Mouse (Mus musculus): Measurements from ENCODE around the gene Cacna2d3. TPM values are rescaled to one million over a fixed set of nuclear protein-coding genes. Genes with fewer than 3 reads are reported as not detected.
A peak's percentile ranks its signal among the peaks of the same experiment; 100 is the strongest.

Gene Cacna2d3
- total RNA-seq (2021) = 100 to 1,000 TPM; 115 to 117 TPM
- long read RNA-seq, experiment 1, partial matches to known transcripts = 11 of 17 reads
- long read RNA-seq, experiment 1, other reads (novel, unspliced or antisense) = 6 of 17 reads
- long read RNA-seq, experiment 2, partial matches to known transcripts = 8 of 13 reads
- long read RNA-seq, experiment 2, other reads (novel, unspliced or antisense) = 5 of 13 reads

DNA sequence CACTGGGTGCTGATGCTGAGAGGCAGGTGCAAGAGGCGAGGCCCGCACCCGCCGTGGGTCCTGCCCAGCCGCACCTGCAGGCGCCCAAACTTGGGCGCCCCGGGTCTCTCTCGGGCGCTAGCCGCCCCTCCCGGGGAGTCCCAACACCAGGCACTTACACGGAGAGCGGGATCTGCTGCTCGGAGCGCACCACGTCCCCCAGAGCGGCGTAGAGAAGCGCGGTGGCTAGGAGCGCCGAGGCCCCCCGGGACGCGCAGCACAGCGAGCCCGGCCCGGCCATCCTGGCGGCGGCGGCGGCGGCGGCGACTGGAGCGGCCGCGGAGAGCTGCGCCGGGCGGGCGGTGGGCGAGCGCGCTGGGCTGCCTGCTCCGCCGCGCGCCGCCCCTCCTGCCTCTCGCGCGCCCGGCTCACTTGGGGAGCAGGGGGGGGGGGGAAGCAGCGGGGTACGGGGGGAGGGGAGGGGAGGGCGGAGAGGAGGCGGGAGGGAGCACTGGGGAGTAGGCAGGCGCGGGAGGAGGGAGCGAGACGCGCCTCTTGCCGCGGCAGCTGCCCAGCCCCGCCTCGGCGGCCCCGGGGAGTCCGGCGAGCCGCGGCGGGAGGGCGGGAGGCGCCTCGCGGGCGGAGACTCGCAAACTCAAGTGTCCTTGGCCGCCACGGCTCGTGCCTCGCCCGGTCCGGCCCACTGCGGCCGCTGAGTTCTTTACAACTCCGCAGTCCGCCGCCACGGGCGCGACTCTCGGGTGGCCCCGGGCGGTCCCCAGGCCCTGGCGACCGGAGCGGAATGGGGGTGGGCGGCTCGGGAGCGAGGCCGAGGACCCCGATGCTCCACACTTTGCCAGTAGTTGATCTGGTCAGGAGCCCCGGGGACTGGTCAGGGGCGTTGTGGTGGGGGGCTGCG lies at the start of gene Cacna2d3:
TSS of gene Cacna2d3 (minus strand) at position 377 of the 898 bp plus-strand sequence.
- DNase-seq (ENCODE audit: low spot score in 2 of 2) = peak; percentile 62 to 64

DNA sequence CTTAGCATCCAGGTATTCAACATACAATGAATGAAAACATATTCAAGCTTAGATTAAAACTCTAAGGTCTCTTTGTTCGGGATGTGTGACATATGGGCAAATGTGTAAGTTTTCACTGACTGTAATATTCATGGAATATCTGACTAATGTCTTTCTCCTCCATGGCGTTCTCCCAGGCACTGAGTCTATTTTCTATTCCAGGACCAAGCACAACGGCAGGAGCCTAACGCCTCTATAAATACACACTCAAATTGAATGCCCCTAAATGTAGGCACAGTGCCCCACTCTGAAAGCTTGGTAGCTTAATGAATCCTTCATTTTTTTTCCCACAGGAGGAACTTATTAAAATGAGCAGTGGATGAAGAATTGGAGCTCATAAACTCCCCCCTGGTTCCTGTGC lies 47.8 kb upstream of the Cacna2d3 start:
- no peak for DNase-seq (ENCODE audit: low spot score in 2 of 2)

DNA sequence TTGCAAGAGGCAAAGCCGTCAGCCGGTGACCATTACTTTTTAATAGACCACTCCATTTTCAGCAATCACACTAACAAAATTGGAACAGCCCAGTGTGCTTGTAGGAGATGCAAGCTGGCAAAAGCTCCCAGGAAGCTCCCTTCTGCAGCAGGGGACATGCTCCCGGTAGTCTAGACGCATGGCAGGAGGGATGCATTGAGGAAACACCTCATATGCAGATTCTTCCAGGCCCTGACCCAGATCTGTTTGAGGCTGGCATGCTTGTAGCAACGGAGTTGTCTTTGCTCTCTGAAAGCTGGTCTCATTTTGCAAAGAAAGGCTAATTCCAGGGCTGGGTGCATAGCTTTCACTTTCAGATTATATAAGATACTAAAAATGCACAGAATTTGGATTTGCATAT lies 31.2 kb upstream of the Cacna2d3 start:
- no peak for DNase-seq (ENCODE audit: low spot score in 2 of 2)

DNA sequence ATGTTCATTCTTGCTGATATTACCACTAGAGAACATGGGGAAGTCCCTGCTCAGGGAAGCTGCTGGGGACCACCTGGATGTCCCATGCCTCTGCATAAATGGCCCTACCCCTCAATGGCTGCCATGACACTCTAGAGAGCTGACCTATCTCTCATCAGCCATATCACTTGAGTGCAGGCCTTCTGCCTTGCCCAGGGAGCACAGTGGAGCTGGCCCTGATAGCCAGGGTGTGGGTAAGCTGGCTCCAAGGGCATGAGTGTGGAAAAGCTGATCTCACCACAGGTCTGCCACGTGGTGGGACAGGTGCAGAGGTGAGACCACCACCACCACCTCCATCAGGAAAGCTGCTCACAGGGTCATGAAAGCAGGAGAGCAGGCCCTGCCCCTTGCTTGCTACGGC lies 17.1 kb upstream of the Cacna2d3 start:
- no peak for DNase-seq (ENCODE audit: low spot score in 2 of 2)

DNA sequence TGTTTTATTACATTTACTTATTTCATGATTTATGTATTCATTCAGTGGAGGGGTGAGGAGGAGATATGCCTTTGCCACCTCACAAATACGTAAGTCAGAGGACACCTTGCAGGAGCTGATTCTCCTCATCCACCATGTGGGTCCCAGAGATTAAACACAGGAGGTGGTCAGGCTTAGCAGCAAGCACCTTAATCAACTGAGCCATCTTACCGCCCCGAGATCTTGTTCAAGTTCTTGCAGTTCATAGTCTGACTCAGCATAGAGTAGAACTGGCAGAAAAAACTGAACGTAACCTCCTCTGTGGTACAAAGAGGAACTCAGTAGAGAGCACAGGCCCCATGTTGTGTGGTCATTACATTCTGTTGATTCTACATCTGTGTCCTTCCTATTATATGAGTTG lies 8.6 kb upstream of the Cacna2d3 start:
- no peak for DNase-seq (ENCODE audit: low spot score in 2 of 2)

DNA sequence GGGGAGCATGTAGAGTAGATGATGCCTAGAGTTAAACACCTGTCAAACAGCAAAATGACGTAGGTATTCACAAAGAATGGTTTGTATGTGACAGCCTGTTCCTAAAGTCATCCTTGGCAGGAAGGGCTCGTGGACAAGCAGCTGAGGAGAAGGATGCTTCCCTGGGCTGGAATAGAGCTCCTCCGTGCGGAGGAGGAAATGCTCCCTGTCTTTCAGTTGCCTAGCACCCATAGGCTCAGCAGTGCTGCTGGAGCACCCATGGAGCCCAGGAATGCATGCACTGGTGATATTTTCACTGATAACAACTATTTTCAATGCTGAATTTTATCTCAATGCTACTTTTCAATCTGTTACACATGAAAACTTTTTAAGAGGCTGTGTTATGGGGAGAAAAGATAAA lies 7.3 kb upstream of the Cacna2d3 start:
- DNase-seq (ENCODE audit: low spot score in 2 of 2) = no peak

DNA sequence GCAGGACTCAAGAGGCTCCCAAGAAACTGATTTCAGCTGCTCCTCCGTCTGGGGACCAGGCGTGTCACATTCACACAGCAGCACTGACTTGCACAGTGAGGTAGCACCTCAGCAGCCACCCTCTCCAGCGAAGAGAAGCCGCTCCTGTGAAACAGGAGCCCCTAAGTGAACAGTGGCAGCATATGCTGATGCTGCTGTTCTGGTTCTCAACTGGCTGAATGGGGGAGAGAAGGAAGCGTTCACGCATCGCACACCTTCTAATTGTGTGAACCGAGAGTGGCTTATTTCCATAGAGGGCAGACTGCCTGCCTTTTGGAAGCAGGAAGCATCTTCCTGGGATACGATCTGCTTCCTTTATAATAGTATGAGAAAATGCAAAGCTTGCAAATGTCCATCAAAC lies 5.9 kb upstream of the Cacna2d3 start:
- DNase-seq (ENCODE audit: low spot score in 2 of 2) = no peak

DNA sequence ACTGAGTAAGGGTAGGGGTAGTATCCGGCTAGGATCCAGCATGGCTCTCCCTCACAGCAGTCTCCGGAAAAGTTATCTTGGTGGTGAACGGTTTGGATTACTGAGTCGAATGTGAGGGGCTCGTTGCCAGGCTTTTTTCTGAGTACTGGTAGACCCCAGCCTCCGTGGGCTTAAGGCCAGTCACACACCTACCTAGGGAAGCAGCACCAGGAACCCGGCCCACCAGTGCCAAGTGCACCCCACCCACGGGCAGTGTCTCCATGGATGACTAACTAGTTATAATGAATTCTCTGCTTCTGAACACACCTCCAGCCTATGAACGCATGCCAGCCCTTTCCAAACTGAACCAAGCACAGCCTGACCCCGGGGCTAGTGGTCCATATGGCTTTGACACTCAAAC lies 1.6 kb upstream of the Cacna2d3 start:
- DNase-seq (ENCODE audit: low spot score in 2 of 2) = no peak

DNA sequence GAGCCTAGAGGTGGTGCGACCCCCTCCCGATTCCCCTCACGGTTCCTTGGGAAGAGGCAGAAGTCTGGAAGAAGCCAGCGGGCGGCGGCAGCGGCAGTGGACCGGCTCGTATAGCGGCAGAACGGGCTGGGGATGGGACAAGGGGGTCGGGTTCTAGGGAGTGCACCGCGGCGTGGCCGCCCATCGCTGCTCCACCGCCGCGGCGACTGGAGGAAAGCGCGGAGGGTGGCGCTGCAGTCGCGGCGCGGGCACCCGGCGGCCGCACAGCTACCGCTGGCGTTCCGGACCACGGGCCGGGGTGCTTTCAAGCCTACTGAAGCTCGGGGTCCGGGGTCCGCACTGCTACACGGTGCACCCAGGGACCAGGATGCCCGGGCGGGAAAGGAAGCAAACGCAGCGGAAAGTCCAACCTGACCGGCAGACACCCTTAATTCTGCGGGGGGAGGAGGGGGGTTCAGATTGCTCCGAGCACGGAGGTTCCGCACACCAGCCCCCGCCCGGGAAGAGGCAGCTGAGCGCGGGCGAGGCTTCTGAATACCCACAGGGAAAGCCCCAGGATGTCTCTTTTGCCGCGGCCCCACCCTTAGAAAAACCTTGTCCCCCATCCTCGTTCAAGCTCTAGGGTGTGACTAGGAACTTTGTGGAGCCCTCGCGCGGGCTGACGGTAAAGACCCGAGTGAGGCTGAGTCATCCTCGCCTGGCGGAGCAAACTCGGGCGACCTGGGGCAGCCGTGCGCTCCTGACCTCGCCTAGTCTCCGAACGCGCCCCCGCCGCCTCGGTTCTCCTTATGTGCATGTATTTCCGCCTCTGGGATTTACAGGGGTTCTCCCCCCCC lies 940 bp upstream of the Cacna2d3 start:
- DNase-seq (ENCODE audit: low spot score in 2 of 2) = peak; percentile 56 to 62

DNA sequence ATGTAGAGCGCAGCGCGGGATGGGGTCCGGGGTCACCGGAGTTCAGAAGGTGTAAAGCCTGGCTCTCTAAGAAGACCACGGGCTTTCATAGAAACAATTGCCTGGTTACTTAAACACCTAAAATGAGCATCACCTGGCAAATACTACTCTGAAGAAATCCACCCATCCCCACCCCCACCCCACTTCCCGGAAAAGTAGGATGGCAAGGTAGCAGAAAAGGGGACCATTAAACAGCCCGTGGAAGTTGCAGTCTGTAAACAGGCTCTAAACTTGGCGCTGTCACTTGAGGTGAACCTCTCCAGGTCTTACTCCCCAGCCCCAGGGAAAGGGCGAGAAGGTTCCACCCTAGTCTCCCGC lies 555 bp downstream of the Cacna2d3 start:
- DNase-seq (ENCODE audit: low spot score in 2 of 2) = no peak

DNA sequence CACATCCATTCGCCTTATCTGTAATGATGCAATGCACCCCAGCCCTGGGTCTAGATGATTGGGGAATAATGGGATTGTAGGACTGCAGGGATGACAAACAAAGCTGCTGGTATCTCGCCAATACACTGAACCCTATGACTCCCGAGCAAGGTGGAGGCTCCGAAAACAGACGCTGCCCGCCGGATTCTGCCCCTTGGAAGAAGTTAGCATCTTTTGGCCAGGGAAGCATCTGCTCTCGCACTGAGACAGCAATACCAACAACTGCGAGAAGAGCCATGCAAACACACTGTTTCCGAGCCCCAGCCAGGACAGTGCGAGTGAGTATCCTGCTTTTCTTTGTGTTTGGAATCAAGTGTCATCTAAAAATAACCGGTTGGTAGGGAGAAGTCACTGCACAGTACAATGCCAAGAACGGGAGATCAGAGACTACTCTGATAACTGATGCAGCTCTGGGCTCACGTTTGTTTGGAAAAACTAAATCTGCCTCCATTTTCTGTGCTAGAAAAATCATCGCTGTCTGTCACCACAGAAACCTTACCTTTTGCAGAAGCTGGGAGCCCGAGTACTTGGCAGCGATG lies 1.2 kb downstream of the Cacna2d3 start:
- DNase-seq (ENCODE audit: low spot score in 2 of 2) = peak in 1 of 2 experiments; percentile 29

DNA sequence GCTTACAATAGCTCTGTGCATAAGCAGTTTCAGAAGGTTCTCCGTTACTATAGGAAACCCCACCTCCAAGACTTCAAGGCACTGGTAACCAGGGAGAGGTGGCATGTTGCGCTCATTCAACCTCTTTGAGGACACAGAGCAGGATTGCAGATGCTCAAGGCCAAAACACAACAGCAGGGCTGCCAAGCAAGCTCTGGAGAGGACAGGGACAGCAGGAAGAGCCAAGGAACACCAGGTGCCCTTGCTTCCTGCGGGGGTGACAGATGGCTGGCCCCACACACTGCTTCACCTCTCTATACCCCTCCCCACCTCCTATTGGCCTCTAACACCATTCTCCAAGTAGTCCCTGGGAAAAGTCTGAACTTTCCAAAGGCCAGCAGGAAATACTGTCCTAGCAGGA lies 9.0 kb downstream of the Cacna2d3 start:
- no peak for DNase-seq (ENCODE audit: low spot score in 2 of 2)

DNA sequence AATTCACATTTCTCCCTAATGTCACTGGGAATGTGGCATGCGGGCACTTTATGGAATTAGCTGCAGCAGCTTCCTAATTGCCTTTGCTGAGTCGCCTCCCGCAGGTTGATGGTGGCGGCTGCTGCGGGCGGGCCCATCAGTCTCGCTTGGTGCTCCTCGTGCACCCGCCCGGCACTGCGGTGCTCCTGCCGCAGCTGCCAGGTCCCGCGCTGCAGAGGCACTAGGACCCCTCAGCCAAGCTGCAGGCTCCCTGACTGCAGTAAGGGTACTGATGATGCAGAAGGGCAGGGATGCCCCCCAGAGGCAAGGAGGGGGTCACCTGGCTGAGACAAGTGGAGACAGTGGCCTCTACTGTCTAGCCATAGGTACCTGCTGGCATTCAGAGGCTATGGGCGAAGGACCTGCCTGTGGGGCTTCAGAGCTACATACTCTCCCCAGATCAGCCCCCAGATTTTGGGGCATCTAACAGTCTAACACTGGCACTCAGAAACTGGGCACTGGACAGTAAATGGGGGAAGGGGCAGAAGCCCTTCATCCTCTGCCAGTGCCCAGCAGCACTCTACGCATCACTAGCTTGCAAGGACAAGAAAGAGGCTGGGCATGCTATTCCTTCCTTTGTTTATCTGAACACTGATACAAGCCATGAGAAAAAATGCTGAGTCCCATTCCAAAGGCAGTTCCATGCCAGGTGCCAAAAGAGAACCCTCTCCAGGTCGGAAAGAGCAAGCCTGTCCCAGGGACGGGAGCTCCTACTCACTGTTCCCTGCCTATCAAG lies 13.9 kb downstream of the Cacna2d3 start:
- no peak for DNase-seq (ENCODE audit: low spot score in 2 of 2)

DNA sequence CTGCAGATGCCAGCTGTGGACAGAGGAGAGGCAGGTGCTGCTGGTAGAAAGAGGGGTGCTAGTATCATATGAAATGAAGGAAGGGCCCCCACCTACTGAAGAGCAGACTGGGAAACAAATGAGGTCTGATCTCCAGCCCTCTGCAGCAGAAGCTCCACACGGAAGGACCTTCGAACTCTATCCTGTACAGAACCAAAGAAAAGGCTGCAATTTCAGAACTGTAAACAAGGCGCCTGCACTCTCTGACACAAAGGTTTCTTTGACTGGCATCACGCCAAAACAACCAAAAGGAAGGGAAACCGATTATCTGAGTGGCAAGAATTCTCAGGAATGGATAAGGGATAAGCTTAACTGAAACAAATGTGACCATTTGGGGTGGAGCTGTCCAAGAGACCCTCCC lies 18.9 kb downstream of the Cacna2d3 start:
- DNase-seq (ENCODE audit: low spot score in 2 of 2) = no peak

DNA sequence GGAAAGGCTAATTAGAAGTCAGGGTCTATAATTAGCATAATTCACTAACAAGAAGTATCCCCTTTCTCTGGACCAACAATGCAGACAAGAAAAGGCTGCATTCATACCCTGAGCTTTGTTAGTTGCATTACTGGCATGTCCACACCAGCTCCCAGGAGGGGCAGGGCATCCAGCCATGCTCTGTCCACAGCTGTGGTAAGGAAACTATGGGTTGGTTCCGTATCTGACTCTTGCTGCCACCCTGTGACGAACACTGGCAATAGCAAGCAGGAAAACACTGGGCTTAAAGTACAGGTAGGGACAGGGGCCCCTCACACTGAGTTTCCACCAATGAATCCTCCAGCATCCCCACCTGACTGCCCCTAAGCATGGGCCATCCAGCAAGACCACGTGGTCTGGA lies 25.5 kb downstream of the Cacna2d3 start:
- peak; percentile 61 to 69 for DNase-seq (ENCODE audit: low spot score in 2 of 2)

DNA sequence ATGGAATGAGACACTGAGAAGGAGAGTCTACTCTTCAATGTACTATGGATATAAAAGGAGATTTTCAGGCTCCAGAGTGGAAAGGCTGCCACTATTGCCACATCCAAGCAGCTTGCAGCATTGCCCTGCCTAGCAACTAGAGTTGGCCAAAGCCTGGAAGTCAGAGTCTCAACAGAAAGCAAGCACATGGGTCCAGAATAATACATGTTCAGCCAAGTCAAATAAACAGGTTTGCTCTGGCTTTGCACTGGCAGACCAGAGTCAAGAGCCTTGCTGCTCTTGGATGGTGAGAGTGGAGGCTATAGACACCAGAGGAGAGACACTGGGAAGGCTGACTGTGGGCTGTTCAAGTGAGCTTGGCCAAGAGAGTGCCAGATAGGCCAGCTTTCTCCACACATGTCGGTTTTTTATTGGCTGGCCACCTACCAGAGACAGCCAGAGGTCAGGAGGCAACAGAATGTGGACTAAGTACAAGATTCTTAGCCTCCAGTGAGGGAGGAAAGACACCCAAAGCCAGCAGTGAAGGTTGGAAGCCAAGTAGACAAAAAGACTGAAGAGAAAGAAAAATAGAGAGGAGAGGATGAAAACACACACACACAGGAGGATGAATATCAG lies 49.1 kb downstream of the Cacna2d3 start:
- DNase-seq (ENCODE audit: low spot score in 2 of 2) = peak in 1 of 2 experiments; percentile 26

DNA sequence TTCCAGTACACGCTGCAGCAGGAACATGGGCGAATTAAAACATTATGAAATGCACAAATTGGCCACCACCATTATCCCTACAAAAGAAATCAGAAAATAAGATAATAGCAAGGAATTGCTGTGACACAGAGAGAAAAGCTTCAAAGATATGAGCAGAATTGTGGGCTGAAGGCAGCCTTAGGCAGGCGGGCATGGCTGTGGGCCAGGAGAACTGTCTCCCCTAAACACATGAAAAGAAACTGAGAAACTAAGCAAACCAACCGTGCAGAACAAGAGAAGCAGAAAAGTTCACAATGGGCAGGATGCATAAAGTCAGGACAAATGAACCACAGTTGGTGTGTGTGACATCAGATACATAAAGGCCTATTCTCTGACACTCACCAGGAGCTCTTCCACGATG lies 51.8 kb downstream of the Cacna2d3 start:
- DNase-seq (ENCODE audit: low spot score in 2 of 2) = no peak

DNA sequence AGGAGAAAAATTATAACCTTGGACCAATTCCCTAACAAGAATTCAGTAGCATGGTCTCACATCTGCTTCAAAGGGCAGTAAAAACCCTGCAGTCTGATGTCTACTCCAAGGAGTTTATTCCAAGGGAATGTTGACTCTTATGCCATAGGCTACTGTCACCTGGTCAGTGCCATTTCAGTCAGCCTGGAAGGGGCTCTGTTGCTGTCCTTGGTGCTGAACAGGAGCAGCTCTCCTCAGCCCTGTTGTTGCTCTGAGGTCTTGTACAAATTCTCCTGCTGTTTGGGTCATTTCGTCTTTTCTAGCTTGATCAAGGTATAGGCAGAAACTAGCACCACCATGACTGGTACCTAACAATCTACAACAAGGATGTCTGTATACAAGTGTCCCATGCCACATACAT lies 64.7 kb downstream of the Cacna2d3 start:
- no peak for DNase-seq (ENCODE audit: low spot score in 2 of 2)

DNA sequence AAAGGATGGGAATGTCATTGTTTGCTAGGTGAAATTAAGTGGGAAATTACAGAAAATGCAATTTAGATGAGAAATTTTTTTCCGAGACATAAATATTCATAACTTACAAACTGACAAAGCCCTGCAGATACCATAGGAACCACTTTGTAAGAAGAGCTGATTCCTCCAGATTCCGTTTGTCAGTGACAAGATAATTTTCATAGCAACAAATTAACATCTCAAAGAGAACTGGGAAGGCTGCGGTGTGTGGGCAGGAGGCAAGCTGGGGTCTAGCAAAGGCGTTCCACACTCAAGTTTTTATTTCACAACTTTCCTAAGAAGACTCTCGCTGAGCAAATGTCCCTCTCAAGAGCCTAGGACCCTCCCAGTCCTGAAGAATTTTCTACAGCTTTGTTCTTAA lies 71.1 kb downstream of the Cacna2d3 start:
- DNase-seq (ENCODE audit: low spot score in 2 of 2) = peak in 1 of 2 experiments; percentile 45

DNA sequence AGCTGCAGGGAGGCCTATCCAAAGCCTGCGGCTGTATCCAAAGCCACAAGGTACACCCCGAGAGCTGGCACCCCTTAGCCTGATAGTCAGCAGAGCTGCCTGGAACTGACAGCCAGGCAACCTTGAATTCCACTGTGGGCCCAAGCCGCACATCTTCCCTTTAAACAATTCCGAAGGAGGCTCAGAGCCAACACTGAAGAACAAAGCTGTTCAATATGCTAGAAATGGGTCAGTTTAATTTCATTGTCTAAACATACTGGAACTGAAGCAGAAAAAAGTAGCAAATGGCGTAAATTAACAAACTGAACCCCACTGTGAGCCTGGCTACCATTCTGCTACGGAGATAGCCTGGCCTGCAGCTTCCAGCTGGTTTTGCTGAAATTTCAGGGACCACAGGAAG lies 72.9 kb downstream of the Cacna2d3 start:
- no peak for DNase-seq (ENCODE audit: low spot score in 2 of 2)
